Mouse (Mus musculus) stomach, embryonic 14.5 days (tissue): Measurements from ENCODE around the gene Rcor3. TPM values are rescaled to one million over a fixed set of nuclear protein-coding genes. Genes with fewer than 3 reads are reported as not detected.
A peak's percentile ranks its signal among the peaks of the same experiment; 100 is the strongest.

Source experiments
- ATAC-seq: fragments of 200-750 bp; cut with Nextera tagmentation; 2 replicates; pipeline ENCODE4 v1.8.0; 2017; ENCODE audit warnings: low read depth, moderate TSS enrichment; ENCODE audit not compliant: insufficient number of reproducible peaks, insufficient read depth, low FRiP score
- H3K27ac ChIP-seq: fragments of 300-500 bp; sonication (generic); 2 replicates; pipeline ENCODE4 v1.5.1; 2014; ENCODE audit warnings: mild to moderate bottlenecking, low read length, moderate library complexity, mixed read lengths
- H3K27me3 ChIP-seq: fragments of 300-500 bp; sonication (generic); 2 replicates; pipeline ENCODE4 v1.6.1; 2014; ENCODE audit warnings: low read length, control low read depth, mixed read lengths; ENCODE audit not compliant: control insufficient read depth, insufficient read depth
- H3K36me3 ChIP-seq: fragments of 300-500 bp; sonication (generic); 2 replicates; pipeline ENCODE4 v1.6.1; 2014; ENCODE audit warnings: mild to moderate bottlenecking, control low read depth, low read length, moderate library complexity, mixed read lengths; ENCODE audit not compliant: control insufficient read depth, insufficient read depth
- H3K4me1 ChIP-seq: fragments of 300-500 bp; sonication (generic); 2 replicates; pipeline ENCODE4 v1.6.1; 2014; ENCODE audit warnings: low read length, control low read depth, mixed read lengths; ENCODE audit not compliant: control insufficient read depth, insufficient read depth
- H3K4me2 ChIP-seq: fragments of 300-500 bp; sonication (generic); replicated peaks from 2 replicates; pipeline ENCODE4 v1.6.1; 2014; ENCODE audit warnings: low read depth, low read length, control low read depth
- H3K4me3 ChIP-seq: fragments of 300-500 bp; sonication (generic); 2 replicates; pipeline ENCODE4 v1.5.1; 2014; ENCODE audit warnings: low read depth, low read length, control low read depth
- H3K9ac ChIP-seq: fragments of 300-500 bp; sonication (generic); replicated peaks from 2 replicates; pipeline ENCODE4 v1.6.1; 2014; ENCODE audit warnings: low read depth, mild to moderate bottlenecking, control low read depth, low read length, moderate library complexity, mixed read lengths
- H3K9me3 ChIP-seq: fragments of 300-500 bp; sonication (generic); 2 replicates; pipeline ENCODE4 v1.6.1; 2016; ENCODE audit warnings: low read depth, low read length, control low read depth; ENCODE audit not compliant: control insufficient read depth
- WGBS: fragments of 180-500 bp; shearing (Covaris S2); extraction: QIAGEN DNeasy Blood & Tissue Kit; methylation state at CpG from one replicate; pipeline ENCODE4 v1.1.7; 2014; 5-methylcytosine and 5-hydroxymethylcytosine counted together
- polyA plus RNA-seq: library from polyadenylated mRNA; unstranded; fragments of >200 nt; fragmentation: Nextera tagmentation; extraction: Ambion mirVana; gene quantifications from 2 replicates; pipeline ENCODE4 v1.2.1, GENCODE M21; 2014

Gene Rcor3
- polyA plus RNA-seq, 1 experiment from 2014 or later, result 36.8 TPM

- peak overlapping the region; percentile 97 for H3K27ac ChIP-seq
- H3K27me3 ChIP-seq, result no peaks in the 10 kb centered on the region
- peaks cover 7% of the 10 kb centered on the region; the same call in 1 of the 2 replicates for H3K36me3 ChIP-seq
- under 1% methylated on average over 51 of the region's 55 CpGs for WGBS
- peak; percentile 82 for ATAC-seq
- peak overlapping the region; percentile 87 for H3K9ac ChIP-seq
- peak overlapping the region; percentile 80 for H3K4me3 ChIP-seq
- peak overlapping the region; percentile 88 for H3K4me2 ChIP-seq
- H3K9me3 ChIP-seq, result no peaks in the 10 kb centered on the region
- H3K4me1 ChIP-seq, result peaks cover 12% of the 10 kb centered on the region; the same call in 1 of the 2 replicates
Measured at GRCm38 (mm10) chr1:192136561-192137290, 1.1 kb downstream of the Rcor3 start.

GRCm38 (mm10) chr1:192130202-192130601 lies 7.7 kb downstream of the Rcor3 start:
- no peak overlapping the region for H3K4me3 ChIP-seq
- H3K9me3 ChIP-seq, result no peaks in the 10 kb centered on the region
- no peaks in the 10 kb centered on the region for H3K27me3 ChIP-seq
- H3K4me2 ChIP-seq, result no peak overlapping the region
- H3K27ac ChIP-seq, result no peak overlapping the region
- H3K4me1 ChIP-seq, result no peaks in the 10 kb centered on the region
- no peak for ATAC-seq
- peaks cover 30% of the 10 kb centered on the region; the same call in 1 of the 2 replicates for H3K36me3 ChIP-seq
- 92% methylated on average over 1 of the region's 1 CpGs for WGBS
- no peak overlapping the region for H3K9ac ChIP-seq

GRCm38 (mm10) chr1:192128343-192128742 lies 9.5 kb downstream of the Rcor3 start:
- H3K9ac ChIP-seq, result no peak overlapping the region

GRCm38 (mm10) chr1:192125761-192126160 lies 12.1 kb downstream of the Rcor3 start:
- Histone ChIP-seq H3K4me3 (no peak overlapping the region), H3K9ac (no peak overlapping the region), H3K4me2 (no peak overlapping the region), H3K9me3 (no peaks in the 10 kb centered on the region), H3K4me1 (no peaks in the 10 kb centered on the region), H3K36me3 (peaks cover 49% of the 10 kb centered on the region; the same call in 1 of the 2 replicates), H3K27me3 (no peaks in the 10 kb centered on the region), H3K27ac (no peak overlapping the region)
- WGBS, result 88% methylated on average over 6 of the region's 6 CpGs
- ATAC-seq, result no peak

More at GRCm38 (mm10) chr1:192128343-192128742, 9.5 kb downstream of the Rcor3 start:
- Histone ChIP-seq H3K27me3 (no peaks in the 10 kb centered on the region), H3K4me1 (no peaks in the 10 kb centered on the region), H3K36me3 (peaks cover 35% of the 10 kb centered on the region; the same call in 1 of the 2 replicates), H3K9me3 (no peaks in the 10 kb centered on the region), H3K4me3 (no peak overlapping the region), H3K27ac (no peak overlapping the region), H3K4me2 (no peak overlapping the region)
- WGBS, result 91% methylated on average over 8 of the region's 8 CpGs
- ATAC-seq, result no peak

- no peak for ATAC-seq
- 92% methylated on average over 6 of the region's 6 CpGs for WGBS
- no peaks in the 10 kb centered on the region for H3K27me3 ChIP-seq
- no peaks in the 10 kb centered on the region for H3K9me3 ChIP-seq
- H3K4me1 ChIP-seq, result no peaks in the 10 kb centered on the region
- peaks cover 50% of the 10 kb centered on the region for H3K36me3 ChIP-seq
- H3K4me2 ChIP-seq, result no peak overlapping the region
- no peak overlapping the region for H3K4me3 ChIP-seq
- H3K9ac ChIP-seq, result no peak overlapping the region
- no peak overlapping the region for H3K27ac ChIP-seq
Measured at GRCm38 (mm10) chr1:192116262-192116661, 21.6 kb downstream of the Rcor3 start.

GRCm38 (mm10) chr1:192115378-192115777 lies 22.5 kb downstream of the Rcor3 start:
- H3K9ac ChIP-seq, result no peak overlapping the region
- H3K27me3 ChIP-seq, result no peaks in the 10 kb centered on the region
- no peak for ATAC-seq
- H3K4me2 ChIP-seq, result no peak overlapping the region
- no peaks in the 10 kb centered on the region for H3K9me3 ChIP-seq
- H3K36me3 ChIP-seq, result peaks cover 47% of the 10 kb centered on the region
- no peak overlapping the region for H3K27ac ChIP-seq
- H3K4me1 ChIP-seq, result no peaks in the 10 kb centered on the region
- no peak overlapping the region for H3K4me3 ChIP-seq
- 94% methylated on average over 1 of the region's 1 CpGs for WGBS

- no peak for ATAC-seq
- H3K36me3 ChIP-seq, result peaks cover 35% of the 10 kb centered on the region
- no peaks in the 10 kb centered on the region for H3K27me3 ChIP-seq
- 72% methylated on average over 6 of the region's 6 CpGs for whole genome bisulfite sequencing
- H3K9ac ChIP-seq, result no peak overlapping the region
- no peaks in the 10 kb centered on the region for H3K4me1 ChIP-seq
- no peaks in the 10 kb centered on the region for H3K9me3 ChIP-seq
- no peak overlapping the region for H3K4me3 ChIP-seq
- H3K4me2 ChIP-seq, result no peak overlapping the region
- H3K27ac ChIP-seq, result no peak overlapping the region
Measured at GRCm38 (mm10) chr1:192109169-192109568, 28.7 kb downstream of the Rcor3 start.

- Histone ChIP-seq H3K9ac (no peak overlapping the region), H3K9me3 (no peaks in the 10 kb centered on the region), H3K27me3 (no peaks in the 10 kb centered on the region), H3K4me1 (no peaks in the 10 kb centered on the region), H3K4me3 (no peak overlapping the region), H3K4me2 (no peak overlapping the region), H3K36me3 (peaks cover 36% of the 10 kb centered on the region), H3K27ac (no peak overlapping the region)
- WGBS, result 18% methylated on average over 2 of the region's 2 CpGs
- peak; percentile 84; the same call in 1 of the 2 replicates for ATAC-seq
Measured at GRCm38 (mm10) chr1:192107352-192107751, 30.5 kb downstream of the Rcor3 start.
